Mouse (Mus musculus) ES-E14 (cell line): Measurements from ENCODE around the gene Angpt4.

ENCODE experiments used
- CHD2 ChIP-seq: IDR thresholded peaks from 2 replicates; pipeline ENCODE4 v1.6.1; 2014; ENCODE audit warnings: mild to moderate bottlenecking, low read depth, low read length, inconsistent platforms
- ZC3H11A ChIP-seq: IDR thresholded peaks from 2 replicates; pipeline ENCODE4 v1.6.1; 2012; ENCODE audit warnings: low read depth, mild to moderate bottlenecking, inconsistent platforms, low read length, borderline replicate concordance

DNA sequence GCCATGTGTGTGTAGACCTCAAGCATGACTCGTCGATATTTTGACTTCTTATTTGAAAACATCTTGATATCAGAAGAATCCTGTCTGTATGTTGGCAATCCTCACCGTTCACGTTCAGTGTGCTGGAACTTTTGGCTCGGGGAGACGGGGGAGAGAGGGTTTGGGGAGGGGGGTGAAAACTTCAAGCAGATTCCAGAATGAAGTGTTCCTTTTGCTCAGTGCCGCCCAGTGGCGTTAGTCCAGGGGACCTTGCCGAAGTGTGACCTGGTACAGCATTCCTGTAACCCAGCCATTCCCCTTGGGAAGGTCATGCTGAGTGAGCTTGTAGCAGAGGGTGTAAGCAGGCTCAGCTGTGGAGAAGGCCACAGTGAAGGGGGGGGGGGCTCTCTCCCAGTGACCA is 8.1 kb downstream of the Angpt4 start:
- TF ChIP-seq ZC3H11A (no peak), CHD2 (no peak)
